Mouse (Mus musculus) lung, adult 18-20 months (tissue): ENCODE data around the gene Pnpla8.

Experiments used
- DNase-seq, 2 experiments: peaks; one replicate each; pipeline ENCODE4 v3.0.0; 2022; ENCODE audit warnings: mixed read lengths in 2 of 2

The Pnpla8 gene

GRCm38 (mm10) chr12:44357460-44357859 lies 136.3 kb downstream of the Pnpla8 start:
- DNase-seq, result no peak

GRCm38 (mm10) chr12:44357881-44358280 lies 136.7 kb downstream of the Pnpla8 start:
- no peak for DNase-seq

GRCm38 (mm10) chr12:44371076-44371710 lies 150.0 kb downstream of the Pnpla8 start:
- no peak for DNase-seq
